Comparison of ENCODE assay signal across 10 mouse cellular contexts in genomic region chr8:125513242-125513866, GRCm38 (mm10). TPM values are rescaled to one million over a fixed set of nuclear protein-coding genes. Genes with fewer than 3 reads are reported as not detected.
A peak's percentile ranks its signal among the peaks of the same experiment; 100 is the strongest.
DNase-seq lines count a peak whose midpoint lies in the region; ATAC-seq and TF ChIP-seq lines count a peak whose summit lies in the region.
"Had no signal": no experiment of that assay in that cellular context is flagged by ENCODE, and none has a peak within 500 bp of the region (broad histone marks: within the 10 kb centered on the region; RNA-seq: fewer than 3 reads in every experiment).

No protein-coding gene starts in this region.

- H3K4me2 ChIP-seq in heart, embryonic 13.5 days, result peak overlapping the region; percentile 54
- H3K4me2 ChIP-seq in limb, embryonic 11.5 days (ENCODE audit: low read depth, severe bottlenecking), result no peak overlapping the region
- H3K4me2 ChIP-seq: liver, embryonic 12.5 days had no signal

- H3K9me3 ChIP-seq in heart, embryonic 13.5 days, result no peaks in the 10 kb centered on the region
- no peaks in the 10 kb centered on the region for H3K9me3 ChIP-seq in limb, embryonic 11.5 days (ENCODE audit: control insufficient read depth, low read length)
- H3K9me3 ChIP-seq: liver, embryonic 12.5 days had no signal

- no peaks in the 10 kb centered on the region for H3K27me3 ChIP-seq in heart, embryonic 13.5 days (replicated peaks)
- no peaks in the 10 kb centered on the region for H3K27me3 ChIP-seq in testis, adult 2 months (ENCODE audit: control insufficient read depth, insufficient read depth, low read length)
- H3K27me3 ChIP-seq in limb, embryonic 11.5 days (ENCODE audit: control insufficient read depth, insufficient read depth, low read length), result no peaks in the 10 kb centered on the region
- H3K27me3 ChIP-seq: liver, embryonic 12.5 days had no signal

- no peak for TF ChIP-seq POLR2A in testis, adult 2 months (IDR thresholded peaks at IDR 0.05; ENCODE audit: control insufficient read depth, low read depth, low read length)

- TF ChIP-seq CTCF in testis, adult 2 months (IDR thresholded peaks at IDR 0.05; ENCODE audit: control insufficient read depth, insufficient read depth, insufficient replicate concordance, low read depth, low read length), result no peak

- DNase-seq in heart, adult 8-10 months (ENCODE audit: low spot score), result no peak
- no peak for DNase-seq in testis, postnatal 14 days (ENCODE audit: low spot score)
- DNase-seq in limb, embryonic 11.5 days (ENCODE audit: low spot score), result no peak
- no peak for DNase-seq in left cerebral cortex, adult 11 months (ENCODE audit: low spot score)
- DNase-seq in ovary, postnatal 10 days (ENCODE audit: low spot score), result no peak
- DNase-seq: cerebellum, adult 11-12 months had no signal

- H3K27ac ChIP-seq in heart, embryonic 13.5 days (replicated peaks), result peak overlapping the region; percentile 98
- peak overlapping the region; percentile 12; the same call in 1 of the 2 replicates for H3K27ac ChIP-seq in testis, adult 2 months (ENCODE audit: control insufficient read depth, insufficient read depth, low read depth, low read length)
- H3K27ac ChIP-seq in limb, embryonic 11.5 days (replicated peaks; ENCODE audit: low read depth, low read length), result peak overlapping the region; percentile 45; the same call in 1 of the 2 replicates
- H3K27ac ChIP-seq: liver, embryonic 12.5 days had no signal

- H3K36me3 ChIP-seq in heart, embryonic 13.5 days, result peaks cover 9% of the 10 kb centered on the region; the same call in 1 of the 2 replicates
- no peaks in the 10 kb centered on the region; the same call in 1 of the 2 replicates for H3K36me3 ChIP-seq in testis, adult 2 months (ENCODE audit: control insufficient read depth, insufficient read depth, low read length)
- no peaks in the 10 kb centered on the region for H3K36me3 ChIP-seq in limb, embryonic 11.5 days (ENCODE audit: control insufficient read depth, insufficient read depth, low read length)
- H3K36me3 ChIP-seq: liver, embryonic 12.5 days had no signal

- H3K9ac ChIP-seq in heart, embryonic 13.5 days, result peak overlapping the region; percentile 80
- H3K9ac ChIP-seq in limb, embryonic 11.5 days (ENCODE audit: low read length), result no peak overlapping the region
- H3K9ac ChIP-seq: liver, embryonic 12.5 days had no signal

- WGBS in heart, embryonic 13.5 days, result 49% methylated on average over 5 of the region's 5 CpGs
- WGBS in limb, embryonic 11.5 days, result 76% methylated on average over 5 of the region's 5 CpGs

- ATAC-seq in heart, embryonic 13.5 days (ENCODE audit: extremely low read depth, insufficient number of reproducible peaks, low FRiP score, low TSS enrichment), result no peak
- no peak for ATAC-seq in limb, embryonic 11.5 days (ENCODE audit: insufficient number of reproducible peaks, low FRiP score, low TSS enrichment, low read depth)
- ATAC-seq in granulocyte monocyte progenitor cell, adult 5-6 weeks (replicated peaks; ENCODE audit: poor library complexity, severe bottlenecking), result no peak
- ATAC-seq: liver, embryonic 12.5 days had no signal

- H3K4me3 ChIP-seq in heart, embryonic 13.5 days, result peak overlapping the region; percentile 13; the same call in 1 of the 2 replicates
- H3K4me3 ChIP-seq in testis, adult 2 months (ENCODE audit: control insufficient read depth, low read depth, low read length), result no peak overlapping the region
- H3K4me3 ChIP-seq in limb, embryonic 11.5 days (ENCODE audit: low read depth, low read length), result no peak overlapping the region
- H3K4me3 ChIP-seq: liver, embryonic 12.5 days had no signal

- H3K4me1 ChIP-seq in heart, embryonic 13.5 days, result peaks cover 99% of the 10 kb centered on the region
- H3K4me1 ChIP-seq in testis, adult 2 months (ENCODE audit: control insufficient read depth, insufficient read depth, low read length), result peaks cover 7% of the 10 kb centered on the region
- peaks cover 8% of the 10 kb centered on the region for H3K4me1 ChIP-seq in limb, embryonic 11.5 days (ENCODE audit: control insufficient read depth, insufficient read depth, low read length)

RNA-seq across cellular contexts. Expression of gene Sipa1l2, which starts 56.3 kb away (rescaled TPM):
- 19.7 and 20.2 TPM in 2 replicates for polyA plus RNA-seq in heart, embryonic 13.5 days (2015; fragmentation: Nextera tagmentation; extraction: Ambion mirVana)
- 10 to 100 TPM; 41.6 to 49.5 (median 44.5) TPM for total RNA-seq in heart, adult 8-10 months (2022)
- polyA plus RNA-seq in testis, adult 2 months (2012; rRNA removed), result 19.6 and 21.2 TPM in 2 replicates
- 8.5 and 9.4 TPM in 2 replicates for polyA plus RNA-seq in limb, embryonic 11.5 days (2014; fragmentation: Nextera tagmentation; extraction: Ambion mirVana)
- 1.0 and 1.4 TPM in 2 replicates for total RNA-seq in granulocyte monocyte progenitor cell, adult 5-6 weeks (2014; fragmentation: Nextera tagmentation)
- 1.9 and 2.4 TPM in 2 replicates for total RNA-seq in granulocyte monocyte progenitor cell, adult 5-6 weeks (2017)

Comparison
In these comparisons a context has a peak if more than half of its experiments do, and no peak if none do; other contexts are left out.
1. H3K27ac ChIP-seq: peak in every context shown above with its lines; median percentile 98 in heart, embryonic 13.5 days; 45 in limb, embryonic 11.5 days; 12 in testis, adult 2 months.